Mouse (Mus musculus): ENCODE results near the gene Pth1r.

The Pth1r gene

GRCm38 (mm10) chr9:110750404-110751187, 3.7 kb upstream of the Pth1r start:
- no peak for DNase-seq (ENCODE audit: low read depth, low spot score)

GRCm38 (mm10) chr9:110748451-110748850, 1.5 kb upstream of the Pth1r start:
- no peak for DNase-seq (ENCODE audit: low read depth, low spot score)

GRCm38 (mm10) chr9:110746238-110746637, 707 bp downstream of the Pth1r start:
- no peak for DNase-seq (ENCODE audit: low read depth, low spot score)

- DNase-seq (ENCODE audit: low read depth, low spot score), result no peak
Measured at GRCm38 (mm10) chr9:110745752-110746151, 1.2 kb downstream of the Pth1r start.

- no peak for DNase-seq (ENCODE audit: low read depth, low spot score)
Measured at GRCm38 (mm10) chr9:110743456-110744323, 3.3 kb downstream of the Pth1r start.

GRCm38 (mm10) chr9:110742951-110743455, 3.9 kb downstream of the Pth1r start:
- DNase-seq (ENCODE audit: low read depth, low spot score), result no peak

GRCm38 (mm10) chr9:110742295-110742950, 4.5 kb downstream of the Pth1r start:
- DNase-seq (ENCODE audit: low read depth, low spot score), result no peak

GRCm38 (mm10) chr9:110741711-110742294, 5.1 kb downstream of the Pth1r start, which contains the start of gene Myl3:
Myl3 (plus strand) TSS chr9:110741861.
- DNase-seq (ENCODE audit: low read depth, low spot score), result no peak

- no peak for DNase-seq (ENCODE audit: low read depth, low spot score)
Measured at GRCm38 (mm10) chr9:110739961-110740360, 7.0 kb downstream of the Pth1r start.

GRCm38 (mm10) chr9:110738054-110738453, 8.9 kb downstream of the Pth1r start:
- DNase-seq (ENCODE audit: low read depth, low spot score), result peak; percentile 19

GRCm38 (mm10) chr9:110736362-110736761, 10.6 kb downstream of the Pth1r start:
- DNase-seq (ENCODE audit: low read depth, low spot score), result no peak

- DNase-seq (ENCODE audit: low read depth, low spot score), result no peak
Measured at GRCm38 (mm10) chr9:110734154-110734553, 12.8 kb downstream of the Pth1r start.

- no peak for DNase-seq (ENCODE audit: low read depth, low spot score)
Measured at GRCm38 (mm10) chr9:110733102-110733501, 13.8 kb downstream of the Pth1r start.

GRCm38 (mm10) chr9:110732623-110733022, 14.3 kb downstream of the Pth1r start:
- DNase-seq (ENCODE audit: low read depth, low spot score), result peak; percentile 75

GRCm38 (mm10) chr9:110731859-110732258, 15.1 kb downstream of the Pth1r start:
- DNase-seq (ENCODE audit: low read depth, low spot score), result no peak

- peak; percentile 50 for DNase-seq (ENCODE audit: low read depth, low spot score)
Measured at GRCm38 (mm10) chr9:110729841-110730240, 17.1 kb downstream of the Pth1r start.

- DNase-seq (ENCODE audit: low read depth, low spot score), result no peak
Measured at GRCm38 (mm10) chr9:110726867-110727266, 20.1 kb downstream of the Pth1r start.

GRCm38 (mm10) chr9:110725721-110726135, 21.2 kb downstream of the Pth1r start:
- DNase-seq (ENCODE audit: low read depth, low spot score), result no peak

- DNase-seq (ENCODE audit: low read depth, low spot score), result no peak
Measured at GRCm38 (mm10) chr9:110722060-110722459, 24.9 kb downstream of the Pth1r start.

GRCm38 (mm10) chr9:110719977-110720376, 27.0 kb downstream of the Pth1r start:
- DNase-seq (ENCODE audit: low read depth, low spot score), result no peak

- no peak for DNase-seq (ENCODE audit: low read depth, low spot score)
Measured at GRCm38 (mm10) chr9:110718810-110719209, 28.1 kb downstream of the Pth1r start.

All from A20 (cell line).